Mouse (Mus musculus): Measurements from ENCODE around the gene Plcg1. TPM values are rescaled to one million over a fixed set of nuclear protein-coding genes. Genes with fewer than 3 reads are reported as not detected.

The Plcg1 gene
- polyA plus RNA-seq (2017; shearing (Covaris generic)): 45.1 TPM

DNA sequence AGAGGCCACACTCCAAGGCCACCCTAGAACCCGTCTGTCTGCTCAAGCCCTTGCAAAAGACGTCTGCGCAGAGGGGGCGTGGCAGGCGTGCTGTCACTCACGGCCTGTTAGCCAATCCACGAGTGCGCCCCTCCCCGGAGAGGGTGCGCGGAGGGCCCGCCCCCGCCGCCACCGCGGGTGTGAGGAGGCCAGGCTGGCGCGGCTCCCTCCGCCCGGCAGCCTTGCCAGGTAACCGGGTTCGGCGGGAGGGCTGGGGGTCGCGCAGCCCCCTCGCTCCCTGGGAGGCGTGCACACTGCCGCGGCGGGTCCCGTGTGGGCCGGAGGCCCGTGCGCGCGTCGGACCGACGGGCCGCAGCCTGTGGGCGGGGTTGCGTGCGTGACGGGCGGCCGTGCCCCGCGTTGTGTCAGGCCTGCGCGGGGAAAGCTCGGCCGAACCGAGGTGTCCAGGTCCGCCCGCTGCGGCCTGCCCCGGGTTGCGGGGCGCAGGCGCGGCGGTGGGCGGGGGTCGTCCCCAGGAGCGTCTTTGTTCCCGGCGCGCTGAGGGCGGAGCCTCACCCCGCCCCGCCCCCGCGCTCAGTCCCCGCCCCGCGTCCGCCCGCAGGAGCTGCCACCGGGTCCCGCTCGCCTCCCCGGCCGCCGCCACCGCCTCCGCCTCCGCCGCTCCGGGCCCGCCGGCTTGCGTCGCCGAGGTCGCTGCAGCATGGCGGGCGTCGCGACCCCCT is at the start of gene Plcg1:
Plcg1 (plus strand) TSS at position 184 of the 722 bp plus-strand sequence.

Other genes starting within 250 kb of the Plcg1 start
- 64.9 TPM for gene Top1, start 85.4 kb upstream of the Plcg1 start, polyA plus RNA-seq (2017; shearing (Covaris generic))
- gene Zhx3, start 141.7 kb downstream of the Plcg1 start, polyA plus RNA-seq (2017; shearing (Covaris generic)): 4.1 TPM
- gene Lpin3, start 149.4 kb downstream of the Plcg1 start, polyA plus RNA-seq (2017; shearing (Covaris generic)): 1.6 TPM
- gene Emilin3, start 181.0 kb downstream of the Plcg1 start, polyA plus RNA-seq (2017; shearing (Covaris generic)): not detected

All from activated CD4-positive, CD25-positive, alpha-beta regulatory T cell, adult 9 weeks (primary cell).